In the genomic region with DNA sequence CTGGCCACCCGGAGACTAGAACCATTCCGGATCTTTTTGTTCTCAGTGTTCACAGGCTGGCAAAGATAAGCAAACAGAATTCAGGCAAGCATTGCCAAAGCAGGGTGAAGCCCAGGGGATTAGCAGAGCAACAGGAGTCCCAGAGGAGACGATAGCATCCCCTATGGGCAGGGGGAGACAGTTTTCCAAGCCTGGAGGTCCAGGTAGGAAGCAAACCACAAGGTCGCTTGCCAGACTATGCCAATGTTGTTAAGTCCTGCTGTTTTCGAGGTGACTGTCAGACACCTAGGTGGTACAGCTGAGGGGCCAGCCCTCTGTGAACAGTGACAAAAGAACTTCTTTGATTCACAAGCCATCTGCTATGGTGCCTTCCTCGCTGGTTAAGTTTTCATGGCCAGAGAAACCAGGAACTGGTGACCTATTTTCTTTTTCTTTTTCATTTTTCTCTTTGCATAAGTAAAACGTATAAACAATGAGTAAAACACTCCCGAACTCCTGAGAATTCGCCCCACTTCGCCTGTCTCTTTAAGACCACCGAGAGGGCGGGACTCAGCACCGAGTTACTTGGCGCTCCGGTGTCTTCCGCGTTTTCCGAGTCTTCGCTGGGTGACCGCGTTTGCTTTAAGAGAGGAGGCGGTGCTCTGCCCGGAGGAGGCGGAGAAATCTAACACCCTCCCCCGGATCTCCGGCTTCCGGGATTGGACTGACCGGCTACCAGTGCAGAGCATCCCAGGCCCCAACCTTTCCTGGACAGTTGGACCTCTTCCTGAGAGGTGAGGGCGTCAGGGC, we compare ENCODE assay signal across 8 mouse cellular contexts. TPM values are rescaled to one million over a fixed set of nuclear protein-coding genes. Genes with fewer than 3 reads are reported as not detected.
DNase-seq lines count a peak whose midpoint lies in the region; ATAC-seq and TF ChIP-seq lines count a peak whose summit lies in the region.

TSS of gene Yipf1 (plus strand) at position 674 of the 789 bp plus-strand sequence.

- peak; percentile 17; the same call in 1 of the 2 replicates for TF ChIP-seq CTCF in cortical plate, adult 2 months (IDR thresholded peaks at IDR 0.05; ENCODE audit: extremely low read depth, insufficient read depth, low read length)

- no peak within 1 kb of the TSS for H3K27ac ChIP-seq in cortical plate, adult 2 months (ENCODE audit: insufficient read depth, low read length)

- DNase-seq in gastrocnemius, postnatal 10 days, result peak; percentile 86
- peak; percentile 94 for DNase-seq in induced T-regulatory cell, adult 2 months (ENCODE audit: low read depth)
- DNase-seq in left cerebral cortex, adult 9 months (ENCODE audit: low spot score in 2 of 2), result peak; percentile 61 to 88
- DNase-seq in right cerebral cortex, postnatal 14 days, result peak; percentile 86
- peak; percentile 89 to 92 for DNase-seq in urinary bladder, postnatal 36 days (ENCODE audit: low spot score in 2 of 2)

- peak within 1 kb of the TSS; percentile 88 for H3K4me3 ChIP-seq in cortical plate, adult 2 months (ENCODE audit: insufficient read depth, low read length)

- TF ChIP-seq POLR2A in cortical plate, adult 2 months (IDR thresholded peaks at IDR 0.05; ENCODE audit: extremely low read depth, insufficient read depth, low read length), result peak; percentile 73; the same call in 1 of the 2 replicates

- ATAC-seq in activated CD4-positive, CD25-positive, alpha-beta regulatory T cell, adult 4 months, result peak; percentile 99
- ATAC-seq in megakaryocyte progenitor cell, adult 5-6 weeks (replicated peaks; ENCODE audit: poor library complexity), result peak; percentile 95

- H3K4me1 ChIP-seq in cortical plate, adult 2 months (ENCODE audit: control insufficient read depth, insufficient read depth, low read length), result no peaks in the 10 kb centered on the region

RNA-seq across cellular contexts. Expression of gene Yipf1, which starts in this region (rescaled TPM):
- polyA plus RNA-seq in activated CD4-positive, CD25-positive, alpha-beta regulatory T cell, adult 4 months (2017; shearing (Covaris generic)), result 100 to 1,000 TPM in 1 of 2 experiments, 10 to 100 TPM in 1; 91.4 to 105 TPM
- polyA plus RNA-seq in cortical plate, adult 2 months (2012; rRNA removed), result 43.2 and 49.1 TPM in 2 replicates
- 10 to 100 TPM; 14.8 to 17.8 TPM for total RNA-seq in gastrocnemius, postnatal 10 days (2021)
- total RNA-seq in megakaryocyte progenitor cell, adult 5-6 weeks (2015), result 45.8 and 46.2 TPM in 2 replicates
- total RNA-seq in megakaryocyte progenitor cell, adult 5-6 weeks (2017), result 26.2 and 39.5 TPM in 2 replicates
